Mouse (Mus musculus) forebrain, embryonic 16.5 days (tissue): ENCODE data around the gene Klf12. TPM values are rescaled to one million over a fixed set of nuclear protein-coding genes. Genes with fewer than 3 reads are reported as not detected.

Source experiments
- ATAC-seq: fragments of 200-750 bp; cut with Nextera tagmentation; 2 replicates; pipeline ENCODE4 v1.8.0; 2017; ENCODE audit warnings: mild to moderate bottlenecking, moderate library complexity
- H3K27ac ChIP-seq: fragments of 300-500 bp; sonication (generic); 2 replicates; pipeline ENCODE4 v1.5.1; 2014; ENCODE audit warnings: low read length, control low read depth
- H3K27me3 ChIP-seq: fragments of 300-500 bp; sonication (generic); replicated peaks from 2 replicates; pipeline ENCODE4 v1.6.1; 2014; ENCODE audit warnings: low read length; ENCODE audit not compliant: control insufficient read depth, insufficient read depth
- H3K36me3 ChIP-seq: fragments of 300-500 bp; sonication (generic); 2 replicates; pipeline ENCODE4 v1.6.1; 2014; ENCODE audit not compliant: control insufficient read depth, insufficient read depth
- H3K4me1 ChIP-seq: fragments of 300-500 bp; sonication (generic); replicated peaks from 2 replicates; pipeline ENCODE4 v1.6.1; 2014; ENCODE audit warnings: low read length; ENCODE audit not compliant: control insufficient read depth, insufficient read depth
- H3K4me2 ChIP-seq: fragments of 300-500 bp; sonication (generic); 2 replicates; pipeline ENCODE4 v1.6.1; 2014; ENCODE audit warnings: mild to moderate bottlenecking, low read length, control low read depth
- H3K4me3 ChIP-seq: fragments of 300-500 bp; sonication (generic); replicated peaks from 2 replicates; pipeline ENCODE4 v1.5.1; 2014; ENCODE audit warnings: mild to moderate bottlenecking, low read length, control low read depth
- H3K9ac ChIP-seq: fragments of 300-500 bp; sonication (generic); replicated peaks from 2 replicates; pipeline ENCODE4 v1.6.1; 2014; ENCODE audit warnings: low read depth, low read length, control low read depth
- H3K9me3 ChIP-seq: fragments of 300-500 bp; sonication (generic); 2 replicates; pipeline ENCODE4 v1.6.1; 2016; ENCODE audit warnings: low read length; ENCODE audit not compliant: control insufficient read depth
- WGBS: fragments of 180-500 bp; shearing (Covaris S2); extraction: QIAGEN DNeasy Blood & Tissue Kit; methylation state at CpG from one replicate; pipeline ENCODE4 v1.1.7; 2014; 5-methylcytosine and 5-hydroxymethylcytosine counted together
- polyA plus RNA-seq: library from polyadenylated mRNA; unstranded; fragments of >200 nt; fragmentation: Nextera tagmentation; extraction: Ambion mirVana; gene quantifications from 2 replicates; pipeline ENCODE4 v1.2.1, GENCODE M21; 2015

Gene Klf12
- polyA plus RNA-seq, 1 experiment from 2014 or later = 48.4 TPM

DNA sequence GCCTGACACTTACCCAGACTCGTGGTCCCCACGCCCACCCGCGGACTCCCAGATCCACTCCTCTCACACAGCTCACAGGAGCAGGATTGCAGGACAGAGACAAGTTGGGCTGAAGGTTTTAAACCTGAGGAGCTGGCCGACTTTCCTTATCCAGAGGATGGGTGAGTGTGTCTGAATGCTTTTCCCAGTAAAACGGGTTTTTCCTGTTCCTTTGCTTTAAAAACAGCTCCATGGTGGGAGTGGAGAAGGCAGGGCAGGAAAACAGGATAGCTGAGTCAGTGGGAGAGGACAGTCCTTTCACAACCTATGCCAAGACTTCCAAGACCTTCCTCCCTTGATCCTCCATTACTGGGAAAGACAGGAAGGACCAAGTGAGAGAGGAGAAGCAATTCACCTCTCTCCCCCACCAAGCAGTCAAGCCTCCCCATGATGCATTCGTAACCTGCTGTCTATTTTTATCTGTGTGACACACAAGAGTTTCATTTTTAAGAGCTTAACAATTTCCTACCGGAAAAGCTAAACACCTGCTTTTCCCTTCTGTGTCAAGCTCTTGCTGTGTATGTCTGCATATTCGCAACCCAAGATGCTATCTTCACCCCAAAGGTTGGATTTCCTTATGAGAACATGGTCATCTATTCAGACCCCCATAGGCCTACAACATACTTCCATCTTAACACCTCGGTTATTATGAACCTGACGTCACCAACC, 94.8 kb downstream of the Klf12 start:
- 88% methylated on average over 11 of the region's 11 CpGs for WGBS
- Histone ChIP-seq H3K4me1 (no peaks in the 10 kb centered on the region), H3K9me3 (no peaks in the 10 kb centered on the region), H3K9ac (no peak overlapping the region), H3K27me3 (no peaks in the 10 kb centered on the region), H3K4me2 (no peak overlapping the region), H3K4me3 (no peak overlapping the region), H3K36me3 (no peaks in the 10 kb centered on the region), H3K27ac (no peak overlapping the region)
- ATAC-seq = no peak

DNA sequence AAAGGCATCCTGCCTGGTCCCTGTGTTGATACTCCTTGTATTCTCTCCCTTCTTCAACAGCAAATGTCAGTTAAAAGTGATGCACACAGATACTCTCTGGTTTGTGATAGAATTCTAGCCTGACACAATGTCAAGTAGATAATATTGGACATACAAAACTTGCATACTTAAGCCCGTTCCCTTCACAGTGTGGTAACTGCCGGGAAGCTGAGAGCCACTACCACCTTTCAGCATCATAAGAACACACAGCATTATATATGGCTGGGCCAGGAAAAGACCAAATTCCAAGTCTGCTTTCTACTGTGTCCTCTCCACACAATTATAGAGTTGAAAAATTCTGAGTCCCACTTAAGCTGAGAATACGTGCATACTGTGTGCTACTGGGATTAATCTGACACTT, 97.1 kb downstream of the Klf12 start:
- Histone ChIP-seq H3K4me1 (no peaks in the 10 kb centered on the region), H3K9me3 (no peaks in the 10 kb centered on the region), H3K4me3 (no peak overlapping the region), H3K36me3 (no peaks in the 10 kb centered on the region), H3K27ac (no peak overlapping the region), H3K9ac (no peak overlapping the region), H3K4me2 (no peak overlapping the region), H3K27me3 (no peaks in the 10 kb centered on the region)
- WGBS = 39% methylated on average over 3 of the region's 3 CpGs
- no peak for ATAC-seq

DNA sequence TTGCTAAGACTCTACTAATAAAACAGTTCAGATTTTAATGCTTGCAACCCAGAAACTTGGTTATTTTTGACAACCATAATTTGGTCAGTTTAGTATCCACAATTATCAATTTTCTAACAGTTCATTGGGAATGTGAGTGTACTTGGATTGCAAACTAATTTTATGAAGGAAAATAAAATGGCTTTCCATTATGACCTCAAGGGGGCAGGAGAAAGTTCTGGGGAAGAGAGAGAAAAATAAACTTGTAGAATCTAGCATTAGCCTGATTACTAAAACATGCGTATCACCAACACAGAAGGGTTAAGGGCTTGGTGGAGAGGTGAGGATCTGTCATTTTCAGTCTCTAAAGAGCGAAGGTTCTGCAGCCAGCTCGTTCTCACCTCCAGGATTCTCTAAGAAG, 106.7 kb downstream of the Klf12 start:
- H3K27me3 ChIP-seq = no peaks in the 10 kb centered on the region
- whole genome bisulfite sequencing = 84% methylated on average over 3 of the region's 3 CpGs
- H3K27ac ChIP-seq = no peak overlapping the region
- no peaks in the 10 kb centered on the region for H3K9me3 ChIP-seq
- H3K4me3 ChIP-seq = no peak overlapping the region
- no peak overlapping the region for H3K9ac ChIP-seq
- ATAC-seq = no peak
- no peak overlapping the region for H3K4me2 ChIP-seq
- H3K36me3 ChIP-seq = no peaks in the 10 kb centered on the region
- H3K4me1 ChIP-seq = 0 out of 2 replicates have a peak, but pooled peaks cover 5% of the 10 kb centered on the region

DNA sequence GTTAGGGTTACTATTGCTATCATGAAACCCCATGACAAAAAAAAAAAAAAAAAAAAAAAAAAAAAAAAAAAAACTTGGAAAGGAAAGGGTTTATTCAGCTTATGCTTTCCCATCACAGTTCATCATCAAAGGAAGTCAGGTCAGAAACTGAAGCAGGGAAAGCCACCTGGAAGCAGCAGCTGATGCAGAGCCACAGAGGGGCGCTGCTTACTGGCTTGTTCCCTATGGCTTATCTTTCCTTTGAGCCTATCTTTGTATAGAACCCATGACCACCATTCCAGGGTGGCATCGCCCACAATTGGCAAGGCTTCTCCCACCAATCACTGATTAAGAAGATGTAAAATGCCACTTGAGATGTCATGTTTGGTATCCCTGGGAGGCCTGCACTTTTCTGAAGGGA, 119.4 kb downstream of the Klf12 start:
- Histone ChIP-seq H3K9me3 (no peaks in the 10 kb centered on the region), H3K27ac (no peak overlapping the region), H3K9ac (no peak overlapping the region), H3K4me1 (no peaks in the 10 kb centered on the region), H3K4me2 (no peak overlapping the region), H3K27me3 (no peaks in the 10 kb centered on the region), H3K36me3 (no peaks in the 10 kb centered on the region), H3K4me3 (no peak overlapping the region)
- ATAC-seq = no peak
- 93% methylated on average over 2 of the region's 2 CpGs for WGBS

DNA sequence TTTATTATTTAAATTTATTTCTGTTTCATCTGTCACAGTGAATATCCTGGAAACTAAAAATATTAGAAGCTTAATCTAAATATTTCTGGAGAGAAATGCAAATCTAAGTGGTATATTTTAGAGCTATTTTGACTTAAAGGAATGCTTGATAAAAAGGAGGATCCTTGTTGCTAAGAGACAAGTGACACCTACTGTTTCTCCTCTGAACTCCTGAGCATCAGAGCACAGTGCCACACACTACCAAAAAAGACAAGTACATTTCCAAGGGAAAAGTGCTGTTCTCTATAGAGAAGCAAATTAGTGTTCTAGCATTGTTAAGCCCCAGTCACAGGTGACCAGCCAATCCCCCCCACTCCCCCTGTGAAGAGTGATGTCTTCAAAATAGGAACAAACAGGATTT, 127.8 kb downstream of the Klf12 start:
- Histone ChIP-seq H3K4me1 (no peaks in the 10 kb centered on the region), H3K4me2 (no peak overlapping the region), H3K9me3 (no peaks in the 10 kb centered on the region), H3K9ac (no peak overlapping the region), H3K36me3 (no peaks in the 10 kb centered on the region), H3K27me3 (no peaks in the 10 kb centered on the region), H3K4me3 (no peak overlapping the region), H3K27ac (no peak overlapping the region)
- peak; percentile 54; the same call in 1 of the 2 replicates for ATAC-seq

DNA sequence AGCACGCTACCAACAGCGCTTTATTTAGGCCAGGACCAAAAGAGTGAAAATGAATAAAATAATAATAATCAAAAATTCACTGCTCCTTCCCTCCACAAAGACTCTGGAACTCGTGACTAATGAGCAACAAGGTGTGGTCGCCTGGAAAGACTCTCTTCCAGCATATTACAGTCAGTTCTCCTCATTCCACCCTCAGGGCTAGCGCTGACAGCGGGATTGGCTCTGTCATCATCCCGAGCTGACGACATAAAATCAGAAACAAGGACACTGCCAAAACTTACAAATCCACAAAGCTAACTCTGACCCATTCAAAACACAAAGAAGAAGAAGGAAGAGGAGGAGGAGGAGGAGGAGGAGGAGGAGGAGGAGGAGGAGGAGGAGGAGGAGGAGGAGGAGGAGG, 136.8 kb downstream of the Klf12 start:
- Histone ChIP-seq H3K9ac (no peak overlapping the region), H3K27me3 (no peaks in the 10 kb centered on the region), H3K27ac (no peak overlapping the region)

DNA sequence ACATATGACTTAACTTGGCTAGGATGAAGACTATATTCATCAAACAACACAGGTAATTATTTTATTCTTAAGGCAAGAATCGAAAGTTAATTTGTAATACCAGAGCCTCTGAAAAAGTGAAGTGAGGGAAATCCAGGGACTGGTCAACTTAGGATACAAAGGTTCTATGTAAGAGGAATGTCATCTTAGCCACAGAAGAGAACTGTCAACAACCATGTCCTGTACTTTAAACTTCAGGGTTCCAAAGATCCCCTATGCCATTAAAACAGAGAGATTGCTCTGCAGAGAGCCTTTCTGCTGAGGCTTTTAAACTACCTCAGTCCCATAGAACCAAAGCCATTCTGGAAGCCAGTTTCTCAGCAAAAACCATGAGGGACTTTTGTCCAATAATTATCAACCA, 144.1 kb downstream of the Klf12 start:
- H3K9me3 ChIP-seq = no peaks in the 10 kb centered on the region
- no peak overlapping the region for H3K27ac ChIP-seq
- 94% methylated on average over 1 of the region's 1 CpGs for WGBS
- peaks cover 3% of the 10 kb centered on the region; the same call in 1 of the 2 replicates for H3K36me3 ChIP-seq
- H3K27me3 ChIP-seq = no peaks in the 10 kb centered on the region
- no peak for ATAC-seq
- no peak overlapping the region for H3K9ac ChIP-seq
- no peak overlapping the region for H3K4me3 ChIP-seq
- H3K4me1 ChIP-seq = no peaks in the 10 kb centered on the region
- H3K4me2 ChIP-seq = no peak overlapping the region

More for the DNA sequence above, 136.8 kb downstream of the Klf12 start:
- ATAC-seq = no peak
- H3K4me2 ChIP-seq = no peak overlapping the region
- WGBS = 91% methylated on average over 8 of the region's 8 CpGs
- no peaks in the 10 kb centered on the region for H3K4me1 ChIP-seq
- no peaks in the 10 kb centered on the region; the same call in 1 of the 2 replicates for H3K36me3 ChIP-seq
- H3K9me3 ChIP-seq = no peaks in the 10 kb centered on the region
- no peak overlapping the region for H3K4me3 ChIP-seq

DNA sequence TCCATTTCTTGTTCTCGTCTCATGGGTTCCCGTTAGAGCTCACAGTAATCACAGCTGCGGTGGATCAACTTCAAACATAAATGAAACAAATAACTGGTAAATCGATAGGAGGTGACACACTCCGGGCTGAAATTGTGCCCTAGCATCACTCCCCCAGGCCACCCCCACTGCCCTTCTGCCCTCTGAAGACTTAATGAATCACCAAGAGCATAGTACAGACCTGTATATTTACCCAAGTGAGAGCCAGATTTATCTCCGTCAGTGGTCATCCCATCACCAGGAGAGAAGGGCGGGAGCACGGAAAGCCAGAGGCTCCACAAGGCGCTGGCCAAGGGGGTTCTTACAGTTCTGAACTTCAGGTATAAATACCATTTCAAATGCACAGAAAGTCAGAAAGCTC, 150.2 kb downstream of the Klf12 start:
- Histone ChIP-seq H3K36me3 (no peaks in the 10 kb centered on the region), H3K4me3 (no peak overlapping the region), H3K4me2 (no peak overlapping the region), H3K9me3 (no peaks in the 10 kb centered on the region), H3K9ac (no peak overlapping the region), H3K27me3 (no peaks in the 10 kb centered on the region), H3K4me1 (peaks cover 3% of the 10 kb centered on the region), H3K27ac (no peak overlapping the region)
- ATAC-seq = no peak
- 94% methylated on average over 9 of the region's 9 CpGs for WGBS

DNA sequence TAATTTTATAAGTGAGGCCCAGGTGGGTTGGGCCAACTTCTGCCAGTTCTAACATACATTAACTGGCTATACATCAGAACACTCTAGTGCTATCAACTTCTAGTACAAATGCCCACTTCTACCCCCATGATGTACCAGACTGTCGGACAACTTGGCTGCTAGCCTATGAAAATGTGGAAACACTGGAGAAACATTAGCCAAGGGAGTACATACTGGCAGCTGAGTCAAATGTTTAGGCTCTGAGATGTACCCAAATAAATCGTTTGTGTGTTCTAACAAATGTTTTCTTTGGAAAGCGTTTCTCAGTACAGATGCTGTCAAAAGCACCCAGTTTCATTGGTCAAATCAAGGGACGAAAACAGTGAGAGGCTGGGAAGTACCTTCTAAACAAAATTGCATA, 152.0 kb downstream of the Klf12 start:
- no peaks in the 10 kb centered on the region for H3K9me3 ChIP-seq
- 59% methylated on average over 4 of the region's 4 CpGs for WGBS
- no peak overlapping the region for H3K4me2 ChIP-seq
- H3K36me3 ChIP-seq = no peaks in the 10 kb centered on the region
- no peaks in the 10 kb centered on the region for H3K27me3 ChIP-seq
- H3K4me1 ChIP-seq = peaks cover 3% of the 10 kb centered on the region
- no peak overlapping the region for H3K9ac ChIP-seq
- H3K4me3 ChIP-seq = no peak overlapping the region
- ATAC-seq = peak; percentile 55; the same call in 1 of the 2 replicates
- H3K27ac ChIP-seq = no peak overlapping the region

DNA sequence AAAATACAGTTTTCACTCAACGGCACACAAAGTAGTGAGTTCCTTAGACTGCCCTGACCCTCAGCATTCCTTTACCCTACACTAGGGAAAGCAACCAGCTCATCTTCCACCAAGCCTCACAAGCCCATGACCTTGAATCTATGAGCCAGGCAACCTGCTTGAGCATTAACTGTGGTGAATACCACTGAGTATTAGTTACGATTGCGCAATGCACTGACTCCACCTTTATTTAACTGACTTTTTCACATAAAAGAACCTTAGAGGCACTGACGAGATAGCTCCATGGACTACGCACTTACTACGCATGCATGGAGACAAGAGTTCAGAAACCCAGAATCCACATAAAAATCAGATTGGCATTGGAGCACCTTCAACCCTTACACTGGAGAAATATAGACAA, 158.4 kb downstream of the Klf12 start:
- no peak for ATAC-seq
- Histone ChIP-seq H3K36me3 (no peaks in the 10 kb centered on the region), H3K27me3 (no peaks in the 10 kb centered on the region), H3K27ac (no peak overlapping the region), H3K4me1 (no peaks in the 10 kb centered on the region), H3K4me2 (no peak overlapping the region), H3K9ac (no peak overlapping the region), H3K9me3 (no peaks in the 10 kb centered on the region), H3K4me3 (no peak overlapping the region)
- 84% methylated on average over 6 of the region's 6 CpGs for WGBS
